Mouse (Mus musculus) G1E (cell line): ENCODE data around the gene Igfn1. TPM values are rescaled to one million over a fixed set of nuclear protein-coding genes. Genes with fewer than 3 reads are reported as not detected.

Experiments used
- ATAC-seq: 2 replicates; pipeline ENCODE4 v1.8.0; 2016; ENCODE audit warnings: mild to moderate bottlenecking; ENCODE audit not compliant: insufficient number of reproducible peaks, poor library complexity, low FRiP score, severe bottlenecking; ENCODE audit errors: extremely low read depth
- DNase-seq: peaks from one replicate; pipeline ENCODE4 v3.0.0; 2012; ENCODE audit warnings: low spot score
- H3K27me3 ChIP-seq: 2 replicates; pipeline ENCODE4 v1.6.1; 2012; ENCODE audit warnings: mild to moderate bottlenecking, low read length, inconsistent platforms; ENCODE audit not compliant: insufficient read depth
- H3K36me3 ChIP-seq: replicated peaks from 2 replicates; pipeline ENCODE3; 2012; ENCODE audit warnings: mild to moderate bottlenecking, inconsistent platforms
- H3K4me1 ChIP-seq: 2 replicates; pipeline ENCODE4 v1.6.1; 2012; ENCODE audit warnings: low read depth, low read length, inconsistent platforms, mixed read lengths; ENCODE audit not compliant: insufficient read depth
- H3K4me3 ChIP-seq: 2 replicates; pipeline ENCODE4 v1.5.1; 2012; ENCODE audit warnings: low read depth, mild to moderate bottlenecking, inconsistent platforms, low read length, moderate library complexity, mixed read lengths
- H3K9me3 ChIP-seq: replicated peaks from 2 replicates; pipeline ENCODE4 v1.6.1; 2012; ENCODE audit warnings: inconsistent platforms
- CTCF ChIP-seq: IDR thresholded peaks from 2 replicates; pipeline ENCODE4 v1.5.1; 2012; ENCODE audit warnings: low read depth, low read length, inconsistent platforms, mixed read lengths
- GATA1 ChIP-seq: IDR thresholded peaks from 2 replicates; pipeline ENCODE4 v1.6.1; 2012; ENCODE audit warnings: borderline replicate concordance, low read length, inconsistent platforms, mixed read lengths
- GATA2 ChIP-seq: IDR thresholded peaks from 2 replicates; pipeline ENCODE4 v1.6.1; 2012; ENCODE audit warnings: low read depth, low read length, inconsistent platforms, borderline replicate concordance
- POLR2AphosphoS5 ChIP-seq: IDR thresholded peaks from 2 replicates; pipeline ENCODE4 v1.6.1; 2012; ENCODE audit warnings: low read depth, low read length, inconsistent platforms; ENCODE audit not compliant: insufficient replicate concordance
- TAL1 ChIP-seq: conservative IDR thresholded peaks from 2 replicates; pipeline ENCODE4 v1.6.1; 2012; ENCODE audit warnings: low read depth, low read length, inconsistent platforms, mixed read lengths
- polyA plus RNA-seq: library from polyadenylated mRNA; stranded (reverse); fragments of >175 nt; gene quantifications from 2 replicates; pipeline ENCODE4 v1.2.3, GENCODE M21; 2012
- total RNA-seq, 2 experiments: library from RNA; stranded (forward) in 1 of 2; stranded (reverse) in 1 of 2; fragments of 200-1000 nt in 1 of 2; fragments of >200 nt in 1 of 2; fragmentation: Nextera tagmentation in 1 of 2; gene quantifications; 2 replicates each; pipeline ENCODE4 v1.2.3; 2014 to 2017

The Igfn1 gene
- total and polyA plus RNA-seq, 3 experiments, result 0.02 to 0.11 TPM; not detected in 1

GRCm38 (mm10) chr1:136030201-136030600 lies 24.1 kb upstream of the Igfn1 start:
- DNase-seq, result no peak
- H3K4me3 ChIP-seq, result no peak overlapping the region
- H3K4me1 ChIP-seq, result peaks cover 27% of the 10 kb centered on the region
- no peak for TF ChIP-seq TAL1
- TF ChIP-seq GATA1, result no peak
- TF ChIP-seq CTCF, result no peak
- no peak for TF ChIP-seq GATA2
- TF ChIP-seq POLR2AphosphoS5, result no peak
- H3K9me3 ChIP-seq, result no peaks in the 10 kb centered on the region
- no peaks in the 10 kb centered on the region for H3K27me3 ChIP-seq
- ATAC-seq, result no peak
- H3K36me3 ChIP-seq, result peaks cover 100% of the 10 kb centered on the region

GRCm38 (mm10) chr1:136018390-136019189 lies 12.4 kb upstream of the Igfn1 start:
- no peaks in the 10 kb centered on the region for H3K27me3 ChIP-seq
- peak overlapping the region; percentile 80 for H3K4me3 ChIP-seq
- peaks cover 75% of the 10 kb centered on the region for H3K4me1 ChIP-seq
- ATAC-seq, result no peak
- H3K36me3 ChIP-seq, result peaks cover 44% of the 10 kb centered on the region
- TF ChIP-seq CTCF (no peak), GATA2 (no peak), TAL1 (no peak), GATA1 (no peak), POLR2AphosphoS5 (no peak)
- peak; percentile 53 for DNase-seq
- no peaks in the 10 kb centered on the region for H3K9me3 ChIP-seq

GRCm38 (mm10) chr1:136017907-136018313 lies 11.8 kb upstream of the Igfn1 start:
- H3K4me1 ChIP-seq, result peaks cover 75% of the 10 kb centered on the region
- TF ChIP-seq POLR2AphosphoS5 (no peak), TAL1 (no peak), GATA2 (no peak), GATA1 (no peak), CTCF (no peak)
- ATAC-seq, result peak; percentile 76
- peak overlapping the region; percentile 80 for H3K4me3 ChIP-seq
- H3K36me3 ChIP-seq, result peaks cover 38% of the 10 kb centered on the region
- peak; percentile 96 for DNase-seq
- no peaks in the 10 kb centered on the region for H3K27me3 ChIP-seq
- H3K9me3 ChIP-seq, result no peaks in the 10 kb centered on the region

- Histone ChIP-seq H3K9me3 (no peaks in the 10 kb centered on the region), H3K4me3 (peak overlapping the region; percentile 56; the same call in 1 of the 2 replicates), H3K27me3 (no peaks in the 10 kb centered on the region), H3K36me3 (peaks cover 32% of the 10 kb centered on the region), H3K4me1 (peaks cover 72% of the 10 kb centered on the region)
- DNase-seq, result no peak
- TF ChIP-seq TAL1, result no peak
- TF ChIP-seq GATA1, result no peak
- TF ChIP-seq POLR2AphosphoS5, result no peak
- ATAC-seq, result no peak
These were observed 11.2 kb upstream of the Igfn1 start for GRCm38 (mm10) chr1:136017307-136017706.

- ATAC-seq (peak; percentile 86), DNase-seq (peak; percentile 84)
- Histone ChIP-seq H3K4me1 (peaks cover 84% of the 10 kb centered on the region), H3K4me3 (peak overlapping the region; percentile 17; the same call in 1 of the 2 replicates), H3K36me3 (peaks cover 10% of the 10 kb centered on the region), H3K27me3 (no peaks in the 10 kb centered on the region), H3K9me3 (0 out of 2 replicates have a peak, but pooled peaks cover 2% of the 10 kb centered on the region)
- TF ChIP-seq TAL1 (peak; percentile 100), CTCF (no peak), POLR2AphosphoS5 (no peak), GATA1 (no peak), GATA2 (no peak)
These were observed 8.8 kb upstream of the Igfn1 start for GRCm38 (mm10) chr1:136014796-136015502.

- ATAC-seq, result no peak
- H3K4me1 ChIP-seq, result peaks cover 79% of the 10 kb centered on the region
- no peak for DNase-seq
These were observed 7.4 kb upstream of the Igfn1 start for GRCm38 (mm10) chr1:136013513-136013912.

More at GRCm38 (mm10) chr1:136013513-136013912, 7.4 kb upstream of the Igfn1 start:
- H3K27me3 ChIP-seq, result no peaks in the 10 kb centered on the region
- H3K4me3 ChIP-seq, result no peak overlapping the region
- H3K36me3 ChIP-seq, result no peaks in the 10 kb centered on the region
- TF ChIP-seq CTCF (no peak), POLR2AphosphoS5 (no peak)
- H3K9me3 ChIP-seq, result 0 out of 2 replicates have a peak, but pooled peaks cover 2% of the 10 kb centered on the region
